Mouse (Mus musculus): Measurements from ENCODE around the gene Mettl22. TPM values are rescaled to one million over a fixed set of nuclear protein-coding genes. Genes with fewer than 3 reads are reported as not detected.
A peak's percentile ranks its signal among the peaks of the same experiment; 100 is the strongest.

Mettl22 gene
- total and polyA plus RNA-seq, 2 experiments from 2014 or later, result 34.0 to 66.9 TPM

GRCm38 (mm10) chr16:8459098-8459497, 11.5 kb upstream of the Mettl22 start:
- peak; percentile 45; the same call in 1 of the 2 replicates for ATAC-seq
- WGBS, result 39% methylated on average over 6 of the region's 6 CpGs
- Histone ChIP-seq H3K4me2 (ENCODE audit: low read depth, low read length) (no peak overlapping the region), H3K9ac (replicated peaks; ENCODE audit: low read length) (no peak overlapping the region), H3K27ac (no peak overlapping the region), H3K27me3 (ENCODE audit: insufficient read depth, low read length) (no peaks in the 10 kb centered on the region), H3K4me3 (ENCODE audit: low read length) (no peak overlapping the region), H3K4me1 (ENCODE audit: insufficient read depth, low read length) (no peaks in the 10 kb centered on the region), H3K36me3 (ENCODE audit: insufficient read depth, low read length) (no peaks in the 10 kb centered on the region), H3K9me3 (ENCODE audit: low read length) (no peaks in the 10 kb centered on the region)
- DNase-seq (ENCODE audit: low spot score), result peak; percentile 71
- TF ChIP-seq CTCF (IDR thresholded peaks at IDR 0.05; ENCODE audit: low read depth), result peak; percentile 95

DNA sequence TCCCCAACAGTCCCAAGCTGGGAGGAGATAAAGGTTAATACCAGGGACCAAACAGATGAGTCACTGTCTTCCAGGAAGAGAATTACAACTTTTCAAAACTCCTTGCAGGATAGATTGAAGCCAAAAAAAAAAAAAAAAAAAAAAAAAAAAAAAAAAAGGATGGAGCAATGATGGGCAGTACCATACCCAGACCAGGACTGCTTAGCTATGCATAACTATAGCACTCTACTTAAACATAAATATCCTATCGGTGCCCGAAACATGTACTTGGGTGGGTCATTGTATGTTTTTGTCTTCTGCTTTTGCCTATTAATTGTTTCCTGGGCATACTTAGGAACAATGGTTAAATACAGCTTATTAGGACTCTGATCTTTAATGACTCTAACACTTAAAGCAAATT, 456 bp upstream of the Mettl22 start:
- no peak for TF ChIP-seq CTCF (IDR thresholded peaks at IDR 0.05; ENCODE audit: low read depth)
- 0 out of 2 replicates have a peak overlapping the region, but pooled peaks have one; percentile 73 for H3K27ac ChIP-seq
- H3K9ac ChIP-seq (replicated peaks; ENCODE audit: low read length), result no peak overlapping the region
- H3K4me2 ChIP-seq (ENCODE audit: low read depth, low read length), result peak overlapping the region; percentile 72
- no peaks in the 10 kb centered on the region for H3K27me3 ChIP-seq (ENCODE audit: insufficient read depth, low read length)
- peaks cover 6% of the 10 kb centered on the region; the same call in 1 of the 2 replicates for H3K4me1 ChIP-seq (ENCODE audit: insufficient read depth, low read length)
- peak; percentile 41; the same call in 1 of the 2 replicates for ATAC-seq
- 81% methylated on average over 2 of the region's 2 CpGs for WGBS
- H3K36me3 ChIP-seq (ENCODE audit: insufficient read depth, low read length), result no peaks in the 10 kb centered on the region
- H3K4me3 ChIP-seq (ENCODE audit: low read length), result peak overlapping the region; percentile 60
- no peaks in the 10 kb centered on the region for H3K9me3 ChIP-seq (ENCODE audit: low read length)
- DNase-seq (ENCODE audit: low spot score), result no peak

- DNase-seq (ENCODE audit: low spot score) (no peak), ATAC-seq (no peak)
- no peak for TF ChIP-seq CTCF (IDR thresholded peaks at IDR 0.05; ENCODE audit: low read depth)
- H3K4me1 ChIP-seq (ENCODE audit: insufficient read depth, low read length), result no peaks in the 10 kb centered on the region
- H3K27me3 ChIP-seq (ENCODE audit: insufficient read depth, low read length), result no peaks in the 10 kb centered on the region
- no peak overlapping the region for H3K4me2 ChIP-seq (ENCODE audit: low read depth, low read length)
- no peak overlapping the region for H3K9ac ChIP-seq (replicated peaks; ENCODE audit: low read length)
- H3K27ac ChIP-seq, result no peak overlapping the region
- WGBS, result 97% methylated on average over 9 of the region's 9 CpGs
- no peaks in the 10 kb centered on the region for H3K9me3 ChIP-seq (ENCODE audit: low read length)
- no peak overlapping the region for H3K4me3 ChIP-seq (ENCODE audit: low read length)
- H3K36me3 ChIP-seq (ENCODE audit: insufficient read depth, low read length), result peaks cover 21% of the 10 kb centered on the region; the same call in 1 of the 2 replicates
These were observed 16.9 kb downstream of the Mettl22 start for GRCm38 (mm10) chr16:8487396-8488005.

DNA sequence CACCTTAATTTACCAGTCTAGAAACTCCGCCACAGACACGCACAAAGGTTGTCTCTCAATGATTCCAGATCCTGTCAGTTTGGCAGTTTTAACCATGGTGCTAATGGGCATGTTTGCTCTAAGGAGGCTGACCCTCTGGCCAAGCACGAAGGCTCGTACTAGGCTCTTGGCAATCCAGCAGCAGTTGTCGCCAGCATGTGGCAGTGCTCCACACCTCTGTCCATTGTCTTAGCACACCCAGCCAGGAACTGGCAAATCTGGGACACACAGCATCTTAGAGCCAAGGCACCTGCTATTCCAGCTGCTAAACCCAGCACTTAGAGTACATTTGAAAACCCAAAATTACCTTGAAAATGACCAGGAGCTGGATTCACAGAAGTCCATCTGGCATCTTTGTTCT, 18.8 kb downstream of the Mettl22 start:
- WGBS, result 51% methylated on average over 5 of the region's 5 CpGs

DNA sequence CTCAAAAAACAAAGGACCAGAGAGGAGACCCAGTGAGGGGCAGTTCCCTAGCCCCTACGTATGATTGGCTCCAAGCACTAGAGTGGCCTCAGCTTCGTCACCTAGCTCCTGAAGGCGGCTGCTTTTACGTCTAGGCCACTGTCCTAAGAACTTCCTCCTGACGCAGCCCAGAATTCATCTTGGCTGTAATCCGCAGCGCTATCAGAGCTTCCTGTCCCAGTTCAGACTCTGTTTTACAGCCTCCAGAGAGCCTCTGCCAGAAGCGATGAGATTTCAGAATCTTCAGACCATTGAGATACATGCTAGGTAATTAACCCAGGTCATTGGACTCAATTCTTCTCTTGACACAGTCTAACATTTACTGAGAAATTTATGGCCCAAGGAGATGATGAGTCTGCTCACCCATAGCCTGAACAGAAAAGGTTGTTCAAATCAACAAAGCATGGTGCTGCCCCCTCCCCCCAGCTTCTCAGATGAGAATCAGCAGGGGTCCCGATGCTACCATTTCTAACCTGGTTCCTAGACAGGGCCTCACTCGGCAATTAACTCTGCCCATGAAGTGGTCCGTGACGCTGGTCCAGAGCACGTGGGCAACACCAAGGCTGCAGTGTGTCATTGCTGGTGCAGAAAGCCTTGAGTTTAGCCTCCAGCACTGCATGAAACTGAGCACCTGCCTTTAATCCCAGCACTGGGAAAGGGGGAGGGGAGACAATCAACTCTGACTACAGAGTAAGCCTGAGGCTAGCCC, 21.3 kb downstream of the Mettl22 start:
- H3K27me3 ChIP-seq (ENCODE audit: insufficient read depth, low read length), result no peaks in the 10 kb centered on the region
- H3K36me3 ChIP-seq (ENCODE audit: insufficient read depth, low read length), result no peaks in the 10 kb centered on the region
- H3K4me2 ChIP-seq (ENCODE audit: low read depth, low read length), result no peak overlapping the region
- no peak overlapping the region for H3K4me3 ChIP-seq (ENCODE audit: low read length)
- H3K9ac ChIP-seq (replicated peaks; ENCODE audit: low read length), result 0 out of 2 replicates have a peak overlapping the region, but pooled peaks have one; percentile 1
- H3K4me1 ChIP-seq (ENCODE audit: insufficient read depth, low read length), result no peaks in the 10 kb centered on the region
- ATAC-seq (0 out of 2 replicates have a peak, but pooled peaks have one; percentile 45), DNase-seq (ENCODE audit: low spot score) (peak; percentile 32)
- H3K27ac ChIP-seq, result no peak overlapping the region
- no peak for TF ChIP-seq CTCF (IDR thresholded peaks at IDR 0.05; ENCODE audit: low read depth)
- WGBS, result 35% methylated on average over 13 of the region's 13 CpGs
- H3K9me3 ChIP-seq (ENCODE audit: low read length), result no peaks in the 10 kb centered on the region

More for the DNA sequence above, 18.8 kb downstream of the Mettl22 start:
- no peaks in the 10 kb centered on the region for H3K9me3 ChIP-seq (ENCODE audit: low read length)
- no peak for TF ChIP-seq CTCF (IDR thresholded peaks at IDR 0.05; ENCODE audit: low read depth)
- H3K9ac ChIP-seq (replicated peaks; ENCODE audit: low read length), result no peak overlapping the region
- no peak overlapping the region for H3K4me3 ChIP-seq (ENCODE audit: low read length)
- H3K4me2 ChIP-seq (ENCODE audit: low read depth, low read length), result no peak overlapping the region
- 0 out of 2 replicates have a peak, but pooled peaks have one; percentile 11 for ATAC-seq
- H3K27ac ChIP-seq, result peak overlapping the region; percentile 41; the same call in 1 of the 2 replicates
- DNase-seq (ENCODE audit: low spot score), result no peak
- peaks cover 14% of the 10 kb centered on the region; the same call in 1 of the 2 replicates for H3K36me3 ChIP-seq (ENCODE audit: insufficient read depth, low read length)
- no peaks in the 10 kb centered on the region for H3K27me3 ChIP-seq (ENCODE audit: insufficient read depth, low read length)
- H3K4me1 ChIP-seq (ENCODE audit: insufficient read depth, low read length), result no peaks in the 10 kb centered on the region

GRCm38 (mm10) chr16:8494268-8494667, 23.7 kb downstream of the Mettl22 start:
- ATAC-seq (peak; percentile 71), DNase-seq (ENCODE audit: low spot score) (peak; percentile 90)
- Histone ChIP-seq H3K4me2 (ENCODE audit: low read depth, low read length) (no peak overlapping the region), H3K4me3 (ENCODE audit: low read length) (no peak overlapping the region), H3K9ac (replicated peaks; ENCODE audit: low read length) (no peak overlapping the region), H3K4me1 (ENCODE audit: insufficient read depth, low read length) (no peaks in the 10 kb centered on the region), H3K27me3 (ENCODE audit: insufficient read depth, low read length) (no peaks in the 10 kb centered on the region), H3K27ac (no peak overlapping the region), H3K9me3 (ENCODE audit: low read length) (no peaks in the 10 kb centered on the region), H3K36me3 (ENCODE audit: insufficient read depth, low read length) (no peaks in the 10 kb centered on the region)
- 24% methylated on average over 4 of the region's 4 CpGs for WGBS
- peak; percentile 95 for TF ChIP-seq CTCF (IDR thresholded peaks at IDR 0.05; ENCODE audit: low read depth)

Measured in hindbrain, postnatal 0 days (tissue).